Mouse (Mus musculus) lung, embryonic 15.5 days (tissue): ENCODE results near the gene Slc1a5. TPM values are rescaled to one million over a fixed set of nuclear protein-coding genes. Genes with fewer than 3 reads are reported as not detected.

Experiments
- ATAC-seq: fragments of 200-750 bp; cut with Nextera tagmentation; 2 replicates; pipeline ENCODE4 v1.8.0; 2017; ENCODE audit warnings: moderate number of reproducible peaks, borderline replicate concordance; ENCODE audit not compliant: low FRiP score, low TSS enrichment; ENCODE audit errors: extremely low read depth
- H3K27ac ChIP-seq: fragments of 300-500 bp; sonication (generic); 2 replicates; pipeline ENCODE4 v1.5.1; 2015; ENCODE audit warnings: moderate library complexity, mild to moderate bottlenecking, inconsistent platforms
- H3K27me3 ChIP-seq: fragments of 300-500 bp; sonication (generic); 2 replicates; pipeline ENCODE4 v1.6.1; 2015; ENCODE audit warnings: inconsistent platforms
- H3K36me3 ChIP-seq: fragments of 300-500 bp; sonication (generic); 2 replicates; pipeline ENCODE4 v1.6.1; 2015; ENCODE audit warnings: inconsistent platforms
- H3K4me1 ChIP-seq: fragments of 300-500 bp; sonication (generic); 2 replicates; pipeline ENCODE4 v1.6.1; 2015; ENCODE audit warnings: inconsistent platforms
- H3K4me2 ChIP-seq: fragments of 300-500 bp; sonication (generic); 2 replicates; pipeline ENCODE4 v1.6.1; 2015; ENCODE audit warnings: inconsistent platforms, mild to moderate bottlenecking, moderate library complexity
- H3K4me3 ChIP-seq: fragments of 300-500 bp; sonication (generic); 2 replicates; pipeline ENCODE4 v1.5.1; 2015; ENCODE audit warnings: mild to moderate bottlenecking, inconsistent platforms
- H3K9ac ChIP-seq: fragments of 300-500 bp; sonication (generic); 2 replicates; pipeline ENCODE4 v1.6.1; 2015; ENCODE audit warnings: inconsistent platforms
- H3K9me3 ChIP-seq: fragments of 300-500 bp; sonication (generic); 2 replicates; pipeline ENCODE4 v1.6.1; 2016; ENCODE audit warnings: inconsistent platforms
- WGBS: fragments of 180-500 bp; shearing (Covaris S2); methylation state at CpG from one replicate; pipeline ENCODE4 v1.1.7; 2015; 5-methylcytosine and 5-hydroxymethylcytosine counted together
- polyA plus RNA-seq: library from polyadenylated mRNA; unstranded; fragments of >200 nt; fragmentation: Nextera tagmentation; extraction: Ambion mirVana; gene quantifications from 2 replicates; pipeline ENCODE4 v1.2.1, GENCODE M21; 2015

The Slc1a5 gene
- 53.7 and 54.5 TPM in 2 replicates for polyA plus RNA-seq

DNA sequence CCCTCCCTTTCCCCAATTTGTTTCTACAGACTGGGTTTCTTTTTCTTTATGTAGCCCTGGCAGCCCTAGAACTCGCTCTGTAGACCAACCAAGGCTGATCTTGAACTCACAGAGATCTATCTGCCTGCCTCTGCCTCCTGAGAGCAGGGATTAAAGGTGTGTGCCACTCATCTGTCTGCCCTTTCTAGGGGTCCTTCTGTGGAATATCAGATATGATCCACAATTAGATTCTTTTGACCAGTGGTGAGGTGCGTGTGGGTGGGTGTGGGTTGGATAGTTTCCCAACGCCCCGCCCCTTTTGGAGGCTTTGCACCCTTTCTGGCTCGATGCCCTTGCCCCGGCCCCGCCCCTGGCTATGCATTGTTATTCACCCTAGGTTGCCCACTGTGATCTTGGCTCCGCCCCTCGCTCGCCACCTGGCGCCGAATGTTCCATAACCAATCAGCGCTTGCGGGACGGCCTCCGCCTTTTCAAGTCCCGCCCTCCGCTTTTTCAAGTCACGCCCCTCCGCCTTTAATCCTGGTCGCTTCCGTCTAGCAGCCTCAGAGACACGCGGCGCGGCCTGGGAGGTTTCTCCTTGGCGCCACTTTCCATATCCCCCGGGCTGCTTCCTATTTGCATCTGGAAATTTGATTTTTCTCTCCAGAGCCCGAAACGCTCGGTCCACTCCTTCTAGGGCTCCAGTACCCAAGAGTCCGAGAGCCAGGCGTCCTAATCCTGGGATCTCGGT is at the start of gene Slc1a5:
Gene Slc1a5 (plus strand): TSS at position 516 of the 730 bp plus-strand sequence.
- Histone ChIP-seq H3K9me3 (no peaks in the 10 kb centered on the region), H3K27ac (peak within 1 kb of the TSS; percentile 64), H3K27me3 (no peaks in the 10 kb centered on the region), H3K9ac (peak within 1 kb of the TSS; percentile 78), H3K4me2 (peak within 1 kb of the TSS; percentile 96), H3K4me3 (peak within 1 kb of the TSS; percentile 60), H3K36me3 (no peaks in the 10 kb centered on the region), H3K4me1 (peaks cover 35% of the 10 kb centered on the region)
- 3% methylated on average over 34 of the region's 34 CpGs for WGBS
- peak; percentile 86 for ATAC-seq

DNA sequence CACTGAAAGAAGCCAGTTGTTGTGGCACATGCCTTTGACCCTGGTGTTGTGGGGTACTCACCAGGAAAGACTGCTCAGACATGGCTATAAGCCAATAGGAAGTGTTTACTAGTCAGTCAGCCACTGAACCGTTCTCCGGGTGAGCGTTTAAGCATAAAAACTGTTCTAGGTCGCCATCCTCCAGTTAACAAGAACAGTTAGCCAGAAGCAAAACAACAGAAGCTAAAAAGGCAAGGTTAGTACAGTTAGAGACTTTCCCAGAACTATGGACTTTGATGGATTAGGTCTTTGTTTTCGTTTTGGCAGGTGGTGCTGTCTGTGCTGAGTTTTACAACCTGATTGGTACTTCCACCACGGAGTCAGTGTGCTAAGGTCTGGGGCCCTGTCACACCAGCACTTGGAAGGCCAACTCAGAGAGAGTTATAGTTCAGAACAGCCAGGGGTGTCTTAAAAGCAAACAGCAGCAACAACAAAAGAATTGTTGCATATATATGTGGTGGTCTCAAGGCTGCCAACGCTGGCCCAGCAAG is 49.2 kb upstream of the Slc1a5 start:
- H3K4me2 ChIP-seq: no peak overlapping the region
- H3K36me3 ChIP-seq: no peaks in the 10 kb centered on the region
- no peak overlapping the region for H3K27ac ChIP-seq
- peaks cover 7% of the 10 kb centered on the region; the same call in 1 of the 2 replicates for H3K4me1 ChIP-seq
- 45% methylated on average over 7 of the region's 7 CpGs for WGBS
- H3K4me3 ChIP-seq: no peak overlapping the region
- H3K9ac ChIP-seq: no peak overlapping the region
- H3K27me3 ChIP-seq: no peaks in the 10 kb centered on the region
- no peaks in the 10 kb centered on the region for H3K9me3 ChIP-seq
- no peak for ATAC-seq

DNA sequence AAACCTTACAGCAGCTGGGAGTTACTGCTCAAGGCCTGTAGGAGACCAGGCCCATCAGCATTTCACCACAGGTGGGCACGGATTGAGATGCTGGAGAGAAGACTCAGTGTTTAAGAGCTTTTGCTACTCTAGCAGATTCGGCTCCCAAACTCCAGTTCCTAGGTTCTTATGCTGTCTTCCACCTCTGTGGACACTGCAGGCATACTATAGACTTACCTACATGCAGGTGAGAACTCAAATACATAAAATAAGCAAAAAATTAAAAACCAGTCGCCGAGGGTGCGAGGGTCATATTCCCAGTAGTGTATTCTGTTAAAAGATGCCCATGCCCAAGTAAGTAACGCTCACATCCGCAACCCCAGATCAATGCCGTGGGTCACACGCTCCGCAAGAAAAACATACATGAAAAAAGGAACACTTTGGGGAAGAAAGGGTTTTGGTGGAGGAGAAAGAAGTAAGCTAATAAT is 43.5 kb upstream of the Slc1a5 start:
- Histone ChIP-seq H3K27me3 (no peaks in the 10 kb centered on the region), H3K9me3 (no peaks in the 10 kb centered on the region), H3K4me3 (peak overlapping the region; percentile 98), H3K4me1 (peaks cover 17% of the 10 kb centered on the region), H3K36me3 (0 out of 2 replicates have a peak, but pooled peaks cover 4% of the 10 kb centered on the region), H3K27ac (no peak overlapping the region), H3K4me2 (peak overlapping the region; percentile 87), H3K9ac (0 out of 2 replicates have a peak overlapping the region, but pooled peaks have one; percentile 10)
- ATAC-seq: 0 out of 2 replicates have a peak, but pooled peaks have one; percentile 2
- WGBS: 31% methylated on average over 10 of the region's 10 CpGs

DNA sequence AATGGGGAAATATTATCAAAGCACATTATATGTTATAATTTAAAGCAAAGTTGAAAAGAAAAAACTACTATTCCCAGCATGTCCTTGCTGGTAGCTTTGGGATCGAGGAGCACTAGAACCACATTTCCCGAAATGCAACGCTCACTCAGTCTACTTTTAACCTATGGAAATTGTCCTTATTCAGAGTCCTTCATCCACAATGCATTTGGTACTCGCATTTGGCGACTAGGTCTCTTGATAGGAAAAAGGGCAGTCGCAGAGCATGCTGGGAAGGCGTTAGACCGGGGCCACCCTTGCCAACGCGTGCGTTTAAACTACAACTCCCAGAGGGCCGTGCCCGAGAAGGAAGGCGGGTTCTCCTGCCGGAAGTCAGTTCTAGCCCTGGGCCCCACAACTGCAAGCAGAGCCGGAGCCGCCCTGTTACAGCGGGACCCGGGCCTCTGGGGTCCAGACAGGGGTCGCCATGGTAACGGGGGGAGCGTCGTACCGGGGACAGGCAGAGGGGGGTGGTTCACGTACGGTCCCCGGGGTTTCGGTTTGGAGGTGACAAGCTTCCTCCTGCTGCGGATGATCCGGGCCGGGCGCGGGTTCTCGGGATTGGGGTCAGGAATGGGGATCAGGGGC is 43.0 kb upstream of the Slc1a5 start, which contains the start of gene Ap2s1:
Gene Ap2s1 (plus strand): TSS at position 338 of the 624 bp plus-strand sequence.
- ATAC-seq: peak; percentile 97
- peak within 1 kb of the TSS; percentile 98 for H3K4me3 ChIP-seq
- H3K9me3 ChIP-seq: no peaks in the 10 kb centered on the region
- peak within 1 kb of the TSS; percentile 87 for H3K4me2 ChIP-seq
- no peaks in the 10 kb centered on the region for H3K27me3 ChIP-seq
- peak within 1 kb of the TSS; percentile 46 for H3K27ac ChIP-seq
- peaks cover 8% of the 10 kb centered on the region for H3K36me3 ChIP-seq
- H3K4me1 ChIP-seq: peaks cover 17% of the 10 kb centered on the region
- H3K9ac ChIP-seq: peak within 1 kb of the TSS; percentile 94
- WGBS: under 1% methylated on average over 34 of the region's 34 CpGs

DNA sequence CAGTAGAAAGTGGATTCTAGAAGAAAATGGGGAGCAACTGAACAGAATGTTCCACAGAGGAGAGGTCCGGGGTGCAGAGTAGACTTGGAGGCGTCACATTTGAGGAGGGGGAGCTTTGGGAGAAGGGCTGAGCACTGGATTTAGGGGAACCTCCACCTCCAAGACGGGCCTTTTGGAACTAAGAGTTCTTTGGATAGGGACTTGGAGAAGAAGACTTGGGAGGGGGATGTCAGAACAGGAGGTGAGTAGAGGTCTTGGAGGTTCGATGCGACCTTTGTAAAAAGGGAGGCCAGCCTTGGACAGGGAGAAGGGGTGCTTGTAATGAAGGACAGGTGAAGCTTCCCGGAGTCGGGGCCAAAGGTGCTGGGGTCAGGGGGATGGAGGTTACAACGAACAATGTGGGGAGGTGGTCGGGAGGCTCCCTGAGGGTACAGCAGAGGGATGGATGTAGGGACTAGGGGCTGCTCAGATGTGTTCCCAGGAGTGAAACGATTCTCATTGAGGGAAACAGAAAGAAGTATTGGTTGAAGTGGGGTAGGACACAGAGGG is 42.0 kb upstream of the Slc1a5 start:
- 41% methylated on average over 10 of the region's 10 CpGs for WGBS
- Histone ChIP-seq H3K4me2 (peak overlapping the region; percentile 87), H3K9ac (peak overlapping the region; percentile 94), H3K36me3 (peaks cover 17% of the 10 kb centered on the region), H3K4me1 (peaks cover 17% of the 10 kb centered on the region), H3K27ac (no peak overlapping the region), H3K27me3 (no peaks in the 10 kb centered on the region), H3K4me3 (peak overlapping the region; percentile 98), H3K9me3 (no peaks in the 10 kb centered on the region)
- no peak for ATAC-seq

DNA sequence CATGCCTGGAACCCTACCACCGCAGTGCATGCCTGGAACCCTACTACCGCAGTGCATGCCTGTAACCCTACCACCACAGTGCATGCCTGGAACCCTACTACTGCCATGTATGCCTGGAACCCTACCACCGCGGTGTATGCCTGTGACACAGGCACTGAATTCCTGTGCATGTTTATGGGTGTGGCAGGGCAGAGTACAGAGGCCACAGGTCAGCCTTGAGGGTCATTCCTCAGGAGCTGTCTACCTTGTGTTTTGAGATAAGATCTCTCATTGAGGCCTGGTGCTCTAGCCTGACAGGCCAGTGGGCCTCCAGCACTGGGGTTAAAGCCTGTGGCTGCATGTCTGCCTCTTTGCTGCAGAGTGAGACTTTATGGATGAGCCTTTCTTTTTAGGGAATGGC is 35.8 kb upstream of the Slc1a5 start:
- H3K27me3 ChIP-seq: no peaks in the 10 kb centered on the region
- peaks cover 55% of the 10 kb centered on the region for H3K36me3 ChIP-seq

DNA sequence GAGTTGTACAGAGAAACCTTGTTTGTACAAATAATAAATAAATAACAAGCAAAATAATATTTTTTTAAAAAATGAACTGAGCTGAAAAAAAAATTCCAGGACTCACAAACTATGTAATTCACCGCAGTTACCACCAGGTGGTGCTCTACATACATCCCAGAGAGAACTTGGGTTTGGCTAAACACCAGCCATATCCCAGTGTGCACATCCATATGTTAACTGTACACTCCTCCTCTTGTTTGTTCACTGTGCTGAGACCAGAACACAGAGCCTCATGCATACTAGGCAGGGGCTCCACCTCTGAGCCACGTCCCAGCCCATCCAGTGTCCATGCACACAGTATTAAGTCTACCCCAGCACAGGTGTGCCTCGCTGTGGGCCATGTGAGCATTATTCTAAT is 35.0 kb upstream of the Slc1a5 start:
- no peak overlapping the region for H3K9ac ChIP-seq
- H3K4me3 ChIP-seq: no peak overlapping the region
- no peak for ATAC-seq
- no peaks in the 10 kb centered on the region for H3K27me3 ChIP-seq
- no peak overlapping the region for H3K27ac ChIP-seq
- WGBS: 58% methylated on average over 3 of the region's 3 CpGs
- no peak overlapping the region for H3K4me2 ChIP-seq
- H3K36me3 ChIP-seq: peaks cover 55% of the 10 kb centered on the region
- H3K9me3 ChIP-seq: no peaks in the 10 kb centered on the region
- no peaks in the 10 kb centered on the region for H3K4me1 ChIP-seq

More for the DNA sequence above, 35.8 kb upstream of the Slc1a5 start:
- Histone ChIP-seq H3K9me3 (no peaks in the 10 kb centered on the region), H3K4me1 (no peaks in the 10 kb centered on the region), H3K27ac (no peak overlapping the region), H3K9ac (no peak overlapping the region), H3K4me3 (no peak overlapping the region), H3K4me2 (no peak overlapping the region)
- 82% methylated on average over 4 of the region's 4 CpGs for WGBS
- no peak for ATAC-seq

DNA sequence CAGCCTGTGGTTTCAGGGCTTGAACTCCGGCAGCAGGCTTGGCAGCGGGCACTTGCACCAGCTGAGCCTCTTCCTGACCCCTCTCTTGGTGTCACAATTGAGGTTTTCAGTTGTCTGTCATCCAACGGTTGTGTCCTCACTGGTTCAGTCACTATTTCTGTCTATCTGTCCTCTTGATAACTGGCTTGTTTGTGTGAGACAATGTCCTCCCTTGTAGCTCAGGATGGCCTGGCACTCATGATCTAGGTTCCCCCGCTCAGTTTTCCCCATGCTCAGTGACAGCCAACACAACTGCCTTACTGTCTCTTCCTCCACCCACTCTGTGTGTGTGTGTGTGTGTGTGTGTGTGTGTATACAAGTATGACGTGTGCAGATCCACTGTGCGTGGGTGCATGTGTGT is 33.5 kb upstream of the Slc1a5 start:
- H3K9ac ChIP-seq: no peak overlapping the region
- no peak overlapping the region for H3K4me3 ChIP-seq
- H3K27ac ChIP-seq: no peak overlapping the region
- H3K9me3 ChIP-seq: no peaks in the 10 kb centered on the region
- WGBS: 86% methylated on average over 6 of the region's 6 CpGs
- H3K4me1 ChIP-seq: no peaks in the 10 kb centered on the region
- H3K27me3 ChIP-seq: no peaks in the 10 kb centered on the region
- ATAC-seq: no peak
- no peak overlapping the region for H3K4me2 ChIP-seq
- H3K36me3 ChIP-seq: peaks cover 51% of the 10 kb centered on the region

DNA sequence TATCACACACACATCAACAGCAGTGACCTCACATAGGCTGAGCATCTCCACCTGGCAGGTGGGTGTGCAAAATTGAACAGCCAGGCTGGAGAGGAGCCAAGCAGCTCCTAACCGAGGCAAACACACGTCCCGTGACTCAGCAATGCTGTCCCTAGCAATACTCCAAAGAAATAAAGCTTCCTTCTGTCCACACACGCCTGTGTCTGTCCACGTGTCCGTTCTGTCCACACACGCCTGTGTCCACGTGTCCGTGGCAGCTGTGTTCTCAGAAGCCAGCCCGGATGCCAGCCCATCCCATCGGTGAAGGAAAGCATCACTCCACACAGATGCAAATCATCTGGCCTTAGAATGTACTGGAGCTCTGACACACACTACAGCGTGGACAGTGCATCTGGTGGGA is 29.1 kb upstream of the Slc1a5 start:
- Histone ChIP-seq H3K4me3 (no peak overlapping the region), H3K9ac (no peak overlapping the region), H3K9me3 (no peaks in the 10 kb centered on the region), H3K27ac (no peak overlapping the region), H3K4me2 (no peak overlapping the region), H3K36me3 (peaks cover 25% of the 10 kb centered on the region), H3K27me3 (no peaks in the 10 kb centered on the region), H3K4me1 (0 out of 2 replicates have a peak, but pooled peaks cover 7% of the 10 kb centered on the region)
- ATAC-seq: no peak
- whole genome bisulfite sequencing: 70% methylated on average over 12 of the region's 12 CpGs

DNA sequence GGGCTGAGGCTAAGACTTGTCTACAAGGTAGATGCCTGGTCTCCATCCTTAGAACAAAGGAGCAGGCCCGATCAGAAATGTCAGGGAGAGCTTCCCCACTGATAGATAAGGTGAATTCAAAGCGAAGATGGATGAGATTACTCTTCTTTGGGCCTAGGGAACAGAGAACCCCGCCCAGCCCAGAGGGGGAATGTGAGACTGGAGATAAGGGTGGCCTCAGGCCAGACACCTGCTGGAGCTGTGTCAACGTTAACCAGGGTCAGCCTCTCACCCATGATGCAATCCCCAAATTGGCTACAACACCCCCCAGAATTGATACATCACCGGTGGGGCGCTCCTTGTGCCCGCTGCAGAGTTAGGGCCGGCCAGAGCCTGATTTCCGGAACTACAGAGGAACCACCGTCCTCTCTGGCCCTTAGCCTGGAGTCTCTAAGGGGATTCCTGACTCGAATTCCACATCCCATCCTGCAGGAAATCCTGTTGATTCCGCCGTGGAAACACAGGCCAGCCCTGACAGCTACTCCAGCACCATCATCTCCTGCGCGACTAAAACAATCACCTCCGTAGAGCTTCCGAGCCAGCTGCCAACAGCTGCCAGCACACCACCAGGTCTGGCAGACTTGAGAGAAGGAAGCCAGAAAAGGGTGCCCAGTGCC is 25.6 kb upstream of the Slc1a5 start:
- H3K9me3 ChIP-seq: no peaks in the 10 kb centered on the region
- H3K9ac ChIP-seq: no peak overlapping the region
- H3K4me2 ChIP-seq: no peak overlapping the region
- H3K27ac ChIP-seq: peak overlapping the region; percentile 51
- peaks cover 12% of the 10 kb centered on the region for H3K4me1 ChIP-seq
- 29% methylated on average over 17 of the region's 17 CpGs for WGBS
- H3K27me3 ChIP-seq: no peaks in the 10 kb centered on the region
- no peak overlapping the region for H3K4me3 ChIP-seq
- H3K36me3 ChIP-seq: no peaks in the 10 kb centered on the region
- ATAC-seq: peak; percentile 55; the same call in 1 of the 2 replicates

DNA sequence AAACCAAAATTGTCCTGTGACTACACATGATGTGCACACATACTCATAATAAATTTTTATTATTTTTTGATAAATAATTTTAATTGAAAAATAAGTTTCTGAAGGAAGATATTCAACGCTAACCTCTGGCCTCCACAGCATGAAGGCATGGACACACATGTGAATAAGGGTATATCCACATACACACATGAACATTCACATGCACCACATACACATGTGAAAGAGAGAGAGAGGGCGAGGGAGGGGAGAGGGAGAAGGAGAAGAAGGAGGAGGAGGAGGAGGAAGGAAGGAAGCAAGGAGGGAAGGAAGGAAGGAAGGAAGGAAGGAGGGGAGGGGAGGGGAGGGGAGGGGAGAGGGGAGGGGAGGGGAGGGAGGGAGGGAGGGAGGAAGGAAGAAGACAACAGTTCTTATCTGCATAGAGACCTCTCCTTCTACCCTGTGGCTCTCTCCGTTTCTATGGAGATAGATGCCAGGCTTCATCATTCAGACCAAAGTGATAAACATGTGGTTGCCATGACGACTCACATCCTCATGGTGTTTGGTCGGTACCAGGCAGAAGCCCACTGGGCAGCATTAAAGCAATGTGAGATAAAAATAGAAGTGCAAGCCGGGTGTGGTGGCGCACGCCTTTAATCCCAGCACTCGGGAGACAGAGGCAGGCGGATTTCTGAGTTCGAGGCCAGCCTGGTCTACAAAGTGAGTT is 22.1 kb upstream of the Slc1a5 start:
- H3K4me1 ChIP-seq: peaks cover 23% of the 10 kb centered on the region
- H3K4me2 ChIP-seq: no peak overlapping the region
- H3K9ac ChIP-seq: no peak overlapping the region
- H3K27me3 ChIP-seq: no peaks in the 10 kb centered on the region
- no peaks in the 10 kb centered on the region for H3K36me3 ChIP-seq
- no peaks in the 10 kb centered on the region for H3K9me3 ChIP-seq
- H3K27ac ChIP-seq: no peak overlapping the region
- no peak for ATAC-seq
- WGBS: 66% methylated on average over 10 of the region's 11 CpGs
- H3K4me3 ChIP-seq: no peak overlapping the region
